Mouse (Mus musculus) kidney, postnatal 0 days (tissue): ENCODE results near the gene Ceacam19. TPM values are rescaled to one million over a fixed set of nuclear protein-coding genes. Genes with fewer than 3 reads are reported as not detected.
A peak's percentile ranks its signal among the peaks of the same experiment; 100 is the strongest.

Source experiments
- ATAC-seq: fragments of 200-750 bp; cut with Nextera tagmentation; replicated peaks from 2 replicates; pipeline ENCODE4 v1.8.0; 2017; ENCODE audit warnings: low read depth, moderate number of reproducible peaks, moderate TSS enrichment, moderate library complexity; ENCODE audit not compliant: low FRiP score
- DNase-seq: peaks from one replicate; pipeline ENCODE4 v3.0.0-alpha.2; 2016; ENCODE audit warnings: low spot score
- H3K27ac ChIP-seq: fragments of 300-500 bp; sonication (generic); 2 replicates; pipeline ENCODE4 v1.5.1; 2014; ENCODE audit warnings: mild to moderate bottlenecking
- H3K27me3 ChIP-seq: fragments of 300-500 bp; sonication (generic); 2 replicates; pipeline ENCODE4 v1.6.1; 2014; ENCODE audit warnings: low read length, mixed read lengths; ENCODE audit not compliant: insufficient read depth
- H3K36me3 ChIP-seq: fragments of 300-500 bp; sonication (generic); 2 replicates; pipeline ENCODE4 v1.6.1; 2014; ENCODE audit warnings: low read length, mixed read lengths; ENCODE audit not compliant: insufficient read depth
- H3K4me1 ChIP-seq: fragments of 300-500 bp; sonication (generic); replicated peaks from 2 replicates; pipeline ENCODE4 v1.6.1; 2014; ENCODE audit warnings: antibody characterized with exemption, low read length, mixed read lengths; ENCODE audit not compliant: insufficient read depth
- H3K4me2 ChIP-seq: fragments of 300-500 bp; sonication (generic); 2 replicates; pipeline ENCODE4 v1.6.1; 2014; ENCODE audit warnings: mild to moderate bottlenecking, low read length, moderate library complexity, mixed read lengths
- H3K4me3 ChIP-seq: fragments of 300-500 bp; sonication (generic); replicated peaks from 2 replicates; pipeline ENCODE4 v1.5.1; 2014; ENCODE audit warnings: low read depth, low read length
- H3K9ac ChIP-seq: fragments of 300-500 bp; sonication (generic); 2 replicates; pipeline ENCODE4 v1.6.1; 2014; ENCODE audit warnings: low read depth, low read length
- H3K9me3 ChIP-seq: fragments of 300-500 bp; sonication (generic); replicated peaks from 2 replicates; pipeline ENCODE4 v1.6.1; 2016; ENCODE audit warnings: low read length, inconsistent platforms, mixed read lengths
- CTCF ChIP-seq: IDR thresholded peaks from 2 replicates; pipeline ENCODE4 v1.5.1; 2016; ENCODE audit warnings: antibody characterized with exemption, low read depth, mild to moderate bottlenecking, moderate library complexity
- WGBS: fragments of 180-500 bp; shearing (Covaris S2); extraction: QIAGEN DNeasy Blood & Tissue Kit; methylation state at CpG from one replicate; pipeline ENCODE4 v1.1.7; 2014; 5-methylcytosine and 5-hydroxymethylcytosine counted together
- polyA plus RNA-seq: library from polyadenylated mRNA; unstranded; fragments of >200 nt; fragmentation: Nextera tagmentation; extraction: Ambion mirVana; gene quantifications from 2 replicates; pipeline ENCODE4 v1.2.1, GENCODE M21; 2015

Gene Ceacam19
- polyA plus RNA-seq, 1 experiment from 2014 or later = 0.08 TPM

GRCm38 (mm10) chr7:19840936-19841335 lies 46.8 kb downstream of the Ceacam19 start:
- no peaks in the 10 kb centered on the region for H3K27me3 ChIP-seq
- no peaks in the 10 kb centered on the region for H3K9me3 ChIP-seq
- H3K36me3 ChIP-seq = no peaks in the 10 kb centered on the region
- WGBS = 87% methylated on average over 3 of the region's 3 CpGs
- ATAC-seq (no peak), DNase-seq (no peak)
- no peak overlapping the region for H3K4me3 ChIP-seq
- H3K4me2 ChIP-seq = no peak overlapping the region
- H3K9ac ChIP-seq = no peak overlapping the region
- TF ChIP-seq CTCF = no peak
- no peaks in the 10 kb centered on the region for H3K4me1 ChIP-seq
- no peak overlapping the region for H3K27ac ChIP-seq

GRCm38 (mm10) chr7:19840371-19840770 lies 47.4 kb downstream of the Ceacam19 start:
- Histone ChIP-seq H3K36me3 (no peaks in the 10 kb centered on the region), H3K27ac (no peak overlapping the region), H3K9ac (no peak overlapping the region), H3K4me1 (no peaks in the 10 kb centered on the region), H3K4me2 (no peak overlapping the region), H3K4me3 (no peak overlapping the region), H3K9me3 (no peaks in the 10 kb centered on the region), H3K27me3 (no peaks in the 10 kb centered on the region)
- ATAC-seq (no peak), DNase-seq (no peak)
- 79% methylated on average over 4 of the region's 4 CpGs for WGBS
- no peak for TF ChIP-seq CTCF

GRCm38 (mm10) chr7:19836843-19837242 lies 50.9 kb downstream of the Ceacam19 start:
- Histone ChIP-seq H3K36me3 (no peaks in the 10 kb centered on the region), H3K27ac (no peak overlapping the region), H3K9me3 (no peaks in the 10 kb centered on the region), H3K4me3 (no peak overlapping the region), H3K27me3 (no peaks in the 10 kb centered on the region), H3K4me1 (no peaks in the 10 kb centered on the region), H3K9ac (no peak overlapping the region), H3K4me2 (no peak overlapping the region)
- ATAC-seq (no peak), DNase-seq (no peak)
- no peak for TF ChIP-seq CTCF
- WGBS = 66% methylated on average over 3 of the region's 3 CpGs

GRCm38 (mm10) chr7:19834055-19834454 lies 53.7 kb downstream of the Ceacam19 start:
- ATAC-seq (no peak), DNase-seq (no peak)
- Histone ChIP-seq H3K4me1 (peaks cover 6% of the 10 kb centered on the region), H3K27ac (no peak overlapping the region), H3K27me3 (no peaks in the 10 kb centered on the region), H3K4me3 (no peak overlapping the region), H3K4me2 (no peak overlapping the region), H3K9me3 (no peaks in the 10 kb centered on the region), H3K36me3 (no peaks in the 10 kb centered on the region), H3K9ac (no peak overlapping the region)
- TF ChIP-seq CTCF = peak; percentile 28; the same call in 1 of the 2 replicates
- WGBS = 65% methylated on average over 3 of the region's 3 CpGs

GRCm38 (mm10) chr7:19831837-19832236 lies 55.9 kb downstream of the Ceacam19 start:
- no peak for ATAC-seq
- TF ChIP-seq CTCF = no peak
- Histone ChIP-seq H3K27ac (no peak overlapping the region), H3K9me3 (no peaks in the 10 kb centered on the region), H3K36me3 (no peaks in the 10 kb centered on the region), H3K4me3 (no peak overlapping the region), H3K4me1 (peaks cover 6% of the 10 kb centered on the region), H3K4me2 (no peak overlapping the region), H3K9ac (no peak overlapping the region), H3K27me3 (no peaks in the 10 kb centered on the region)
- WGBS = 49% methylated on average over 9 of the region's 9 CpGs
- no peak for DNase-seq

- Histone ChIP-seq H3K4me2 (no peak overlapping the region), H3K9ac (0 out of 2 replicates have a peak overlapping the region, but pooled peaks have one; percentile 27), H3K27me3 (no peaks in the 10 kb centered on the region), H3K9me3 (no peaks in the 10 kb centered on the region), H3K4me3 (no peak overlapping the region), H3K36me3 (no peaks in the 10 kb centered on the region), H3K4me1 (peaks cover 6% of the 10 kb centered on the region), H3K27ac (no peak overlapping the region)
- 26% methylated on average over 12 of the region's 13 CpGs for WGBS
- ATAC-seq (peak; percentile 69), DNase-seq (peak; percentile 39)
- TF ChIP-seq CTCF = no peak
Measured at GRCm38 (mm10) chr7:19830682-19831156, 57.0 kb downstream of the Ceacam19 start.

GRCm38 (mm10) chr7:19829694-19830093 lies 58.1 kb downstream of the Ceacam19 start:
- Histone ChIP-seq H3K27me3 (no peaks in the 10 kb centered on the region), H3K9me3 (no peaks in the 10 kb centered on the region), H3K4me2 (no peak overlapping the region), H3K4me3 (no peak overlapping the region), H3K27ac (no peak overlapping the region), H3K4me1 (peaks cover 6% of the 10 kb centered on the region), H3K9ac (no peak overlapping the region), H3K36me3 (no peaks in the 10 kb centered on the region)
- WGBS = 83% methylated on average over 3 of the region's 3 CpGs
- TF ChIP-seq CTCF = no peak
- DNase-seq (no peak), ATAC-seq (no peak)
